Mouse (Mus musculus) T-helper 2 cell (primary cell): Measurements from ENCODE around the gene Elfn1.

ENCODE experiments used
- in situ Hi-C: fragments of 300-600 bp; cut with MboI, MseI; formaldehyde crosslinking; loops from one replicate; pipeline ENCODE4 v1.15.1; 2025; ENCODE audit warnings: high pct_unique_total_duplicates

Elfn1 gene

DNA sequence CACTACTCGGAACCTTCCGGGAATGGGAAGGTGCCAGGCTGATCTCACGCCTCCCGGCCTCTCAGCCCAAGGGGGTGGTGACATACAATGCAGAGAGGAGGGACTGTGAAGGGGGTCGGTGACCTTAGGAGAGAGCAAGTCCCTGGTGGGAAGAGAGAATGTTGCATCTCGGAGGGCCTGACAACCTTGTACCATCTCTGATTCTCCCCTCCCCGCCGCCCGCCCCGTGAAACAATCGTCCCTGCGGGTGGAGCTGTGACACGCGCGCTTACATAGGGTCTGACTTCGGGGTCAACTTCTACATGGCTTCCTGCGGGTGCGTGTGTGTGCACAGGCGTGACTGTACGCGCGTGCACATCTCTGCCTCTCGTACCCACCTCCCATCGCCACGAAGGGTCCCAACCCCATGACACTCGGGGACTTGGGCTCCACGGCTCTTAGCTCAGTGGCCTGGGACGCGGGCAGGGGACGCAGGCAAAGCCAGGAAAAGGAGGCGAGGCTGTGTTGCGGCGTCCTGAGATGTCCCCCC lies at the start of gene Elfn1:
Elfn1 (plus strand) TSS at position 230 of the 529 bp plus-strand sequence.
- in situ Hi-C loops, result no loop called here

DNA sequence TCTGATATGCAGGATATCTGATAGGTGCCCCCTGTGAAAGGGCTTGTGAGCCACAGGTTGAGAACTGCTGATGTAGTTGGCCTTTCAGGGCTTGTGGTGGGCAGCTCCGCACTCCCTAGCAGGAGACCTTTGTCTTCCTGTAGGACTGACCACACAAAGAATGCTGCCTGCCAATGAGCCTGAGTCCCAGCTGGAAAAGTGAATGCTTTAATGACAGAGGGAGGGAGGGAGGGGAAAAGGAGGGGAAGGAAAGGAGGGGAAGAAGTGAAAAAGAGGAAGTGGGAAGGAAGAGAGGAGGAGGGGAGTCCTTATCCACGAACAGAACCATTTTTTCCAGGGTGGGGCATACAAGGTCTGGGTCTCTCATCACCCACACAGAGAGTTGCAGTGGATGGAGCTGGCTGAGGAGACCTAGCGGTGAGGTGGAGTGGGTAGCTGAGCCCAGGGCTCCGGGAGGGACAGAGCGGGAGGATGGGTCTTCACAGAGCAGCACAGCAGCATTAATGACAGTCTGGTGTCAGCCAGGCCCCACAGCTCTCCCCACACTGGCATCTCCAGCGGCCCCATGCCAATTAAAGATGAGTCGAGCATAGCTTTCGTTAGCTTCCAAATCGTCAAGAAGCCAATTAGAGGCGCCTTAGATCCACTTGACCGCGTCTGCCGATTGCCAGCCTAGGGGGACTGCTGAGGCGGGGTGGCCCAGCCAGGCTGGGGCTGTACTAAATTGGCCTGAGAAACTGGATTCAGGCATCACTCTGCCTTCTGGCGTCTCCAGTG lies 47.2 kb upstream of the Elfn1 start:
- in situ Hi-C loops, result no loop called here

GRCm38 (mm10) chr5:139862759-139863158 lies 45.0 kb upstream of the Elfn1 start:
- in situ Hi-C loops, result no loop called here

DNA sequence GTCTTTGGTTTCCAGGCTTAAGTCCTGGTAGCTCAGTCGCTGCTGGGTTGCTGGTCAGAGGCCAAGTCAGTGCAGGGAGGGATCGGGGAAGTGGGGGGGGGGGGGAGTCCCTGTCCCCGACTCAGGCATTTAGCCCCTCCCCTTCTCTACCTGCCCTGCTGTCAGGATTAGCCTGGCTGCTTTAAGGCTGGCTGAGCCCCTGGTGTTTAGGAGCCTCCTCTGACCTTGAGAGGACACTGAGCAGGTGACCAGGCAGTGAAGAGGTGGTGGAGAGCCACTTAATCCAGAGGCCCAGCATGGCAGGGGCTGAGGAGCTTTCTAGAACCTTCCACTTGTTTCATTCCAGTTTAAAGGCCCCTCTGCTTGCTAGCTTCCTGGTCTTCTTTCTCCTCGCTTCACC lies 36.9 kb upstream of the Elfn1 start:
- in situ Hi-C loops, result no loop called here

DNA sequence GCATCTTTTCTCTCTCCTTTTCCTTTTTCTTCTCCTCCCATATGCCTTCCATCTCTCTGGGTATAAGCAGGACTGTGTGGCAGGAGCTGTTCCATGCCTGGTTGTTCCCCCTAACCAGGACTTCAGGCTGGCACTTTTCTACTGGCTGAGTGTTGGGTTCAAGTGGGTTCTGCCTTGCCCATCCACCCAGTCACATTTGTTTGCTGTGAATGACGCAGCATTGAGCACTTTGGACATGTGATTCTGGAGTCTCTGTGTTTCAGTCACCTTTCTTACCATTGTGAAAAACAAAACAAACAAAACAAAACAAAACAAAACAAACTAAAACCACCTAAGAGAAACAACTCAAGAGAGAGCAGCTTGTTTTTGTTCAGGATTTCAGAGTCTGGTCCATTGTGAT lies 36.2 kb upstream of the Elfn1 start:
- in situ Hi-C loops, result no loop called here

DNA sequence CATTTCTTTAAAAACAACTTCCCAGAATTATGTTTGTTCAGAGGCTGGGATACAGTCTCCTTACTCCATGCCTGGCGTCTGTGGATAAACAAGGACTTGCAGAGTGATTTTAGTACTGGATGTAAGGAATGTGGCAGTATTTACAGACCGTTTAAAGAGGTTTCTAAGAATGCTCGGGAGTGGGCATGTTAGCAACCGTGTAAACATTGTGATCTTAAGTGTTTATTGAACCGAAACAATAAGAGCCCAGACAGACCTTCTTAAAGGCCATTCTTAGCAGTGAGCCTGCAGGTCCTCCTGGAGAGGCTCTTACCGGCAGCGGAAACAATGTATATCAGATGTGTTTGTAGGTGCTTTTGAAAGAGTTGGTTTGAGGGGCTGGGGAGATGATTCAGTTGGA lies 30.2 kb upstream of the Elfn1 start:
- in situ Hi-C loops, result no loop called here

GRCm38 (mm10) chr5:139879694-139880093 lies 28.0 kb upstream of the Elfn1 start:
- in situ Hi-C loops, result no loop called here

DNA sequence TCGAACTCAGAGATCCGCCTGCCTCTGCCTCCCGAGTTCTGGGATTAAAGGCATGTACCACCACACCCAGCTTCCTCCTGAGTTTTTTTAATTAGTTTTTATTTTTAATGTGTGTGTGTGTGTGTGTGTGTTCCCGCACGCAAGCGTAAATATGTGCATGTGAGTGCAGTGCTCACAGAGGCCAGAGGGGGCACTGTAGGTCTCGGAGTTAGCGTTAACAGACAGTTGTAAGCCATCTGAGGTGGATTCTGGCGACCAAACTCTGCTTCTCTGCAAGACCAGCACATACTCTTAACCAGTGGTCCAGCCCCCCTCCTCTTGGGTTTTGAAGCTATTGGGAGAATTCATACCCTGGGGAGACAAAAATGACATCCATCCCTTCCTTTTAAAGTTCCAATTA lies 26.6 kb upstream of the Elfn1 start:
- in situ Hi-C loops, result no loop called here

GRCm38 (mm10) chr5:139888624-139889023 lies 19.1 kb upstream of the Elfn1 start:
- in situ Hi-C loops, result no loop called here

DNA sequence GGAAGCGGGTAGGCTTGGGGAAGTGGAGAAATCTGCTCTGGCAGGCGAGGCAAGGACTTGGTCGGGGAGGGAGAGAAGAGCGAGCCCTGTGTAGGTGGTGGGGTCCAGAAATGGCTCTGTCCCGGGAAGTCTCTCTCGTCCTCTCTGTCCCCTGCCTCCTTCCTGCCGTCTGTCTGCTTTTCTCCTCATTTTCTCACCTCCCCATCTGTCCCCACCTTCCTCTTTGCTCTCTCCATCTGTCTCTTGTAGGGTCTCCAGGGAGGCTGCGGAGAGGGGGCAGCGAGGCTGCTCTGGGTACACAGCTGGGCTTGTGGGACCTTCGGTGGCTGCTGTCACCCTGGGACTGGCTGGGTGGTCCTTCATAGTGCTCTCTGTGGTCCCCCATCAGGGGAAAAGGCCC lies 18.4 kb upstream of the Elfn1 start:
- in situ Hi-C loops, result no loop called here

- in situ Hi-C loops, result no loop called here
Observed at GRCm38 (mm10) chr5:139892326-139892994, 15.3 kb upstream of the Elfn1 start.

DNA sequence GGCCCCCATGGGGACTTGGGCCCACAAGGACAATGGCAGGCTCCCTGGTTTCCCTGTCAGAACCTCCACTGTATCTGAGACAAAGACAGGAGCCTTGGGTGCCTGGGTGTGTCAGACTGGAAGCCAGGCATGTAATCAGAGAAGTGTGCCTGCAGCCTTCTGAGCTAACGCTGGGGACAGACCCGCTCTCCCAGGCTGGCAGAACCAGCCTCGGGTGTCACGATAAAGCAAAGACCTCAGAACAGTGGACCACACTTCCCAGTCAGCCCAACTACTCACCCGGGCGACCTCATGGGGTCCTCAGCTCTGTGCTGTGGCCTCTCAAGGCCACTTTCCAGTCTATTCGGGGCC lies 14.8 kb upstream of the Elfn1 start:
- in situ Hi-C loops, result no loop called here

GRCm38 (mm10) chr5:139894025-139894508 lies 13.7 kb upstream of the Elfn1 start:
- in situ Hi-C loops, result no loop called here

DNA sequence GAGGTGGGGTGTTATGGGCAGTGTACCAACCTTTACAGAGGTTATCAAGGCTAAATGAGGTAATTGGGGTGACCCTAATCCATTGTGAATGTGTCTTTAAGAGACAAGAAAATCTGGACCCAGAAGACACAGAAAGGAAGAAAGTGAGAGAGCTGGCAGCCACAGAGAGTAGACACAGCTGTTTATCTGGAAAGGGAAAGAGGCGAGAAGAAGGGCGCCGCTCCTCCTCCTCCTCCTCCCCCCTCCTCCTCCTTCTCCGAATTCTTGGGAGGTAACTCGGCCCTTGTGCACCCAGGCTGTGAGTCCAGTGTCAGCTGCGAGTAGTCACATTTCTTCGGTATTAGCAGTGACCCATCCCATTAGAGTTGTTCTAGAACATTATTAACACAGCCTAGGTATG lies 8.7 kb upstream of the Elfn1 start:
- in situ Hi-C loops, result no loop called here

GRCm38 (mm10) chr5:139905121-139905520 lies 2.6 kb upstream of the Elfn1 start:
- in situ Hi-C loops, result no loop called here

DNA sequence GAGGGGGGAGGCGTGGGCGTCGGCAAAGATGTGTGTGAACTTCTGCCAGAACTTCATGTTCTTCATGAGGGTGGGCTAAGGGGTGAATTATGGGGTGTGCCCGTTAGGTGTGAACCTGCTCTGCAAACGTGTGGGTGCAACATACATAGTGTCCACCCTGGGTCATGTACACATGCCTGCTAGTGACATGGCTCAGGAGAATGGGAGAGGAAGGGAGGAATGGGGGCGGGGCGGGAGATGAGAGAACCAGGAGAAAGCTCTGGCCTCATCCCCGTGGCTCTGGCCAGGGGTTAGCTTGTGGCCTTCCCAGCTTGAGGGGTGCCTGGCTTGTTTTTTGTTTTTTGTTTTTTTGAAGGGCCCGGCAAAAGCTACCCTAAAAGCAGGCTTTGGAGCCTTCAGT lies 1.2 kb upstream of the Elfn1 start:
- in situ Hi-C loops, result no loop called here

GRCm38 (mm10) chr5:139907241-139907640 lies 502 bp upstream of the Elfn1 start:
- in situ Hi-C loops, result no loop called here

- in situ Hi-C loops, result no loop called here
Observed at GRCm38 (mm10) chr5:139908243-139908810, 584 bp downstream of the Elfn1 start.

- in situ Hi-C loops, result no loop called here
Observed at GRCm38 (mm10) chr5:139908811-139909627, 1.3 kb downstream of the Elfn1 start.

DNA sequence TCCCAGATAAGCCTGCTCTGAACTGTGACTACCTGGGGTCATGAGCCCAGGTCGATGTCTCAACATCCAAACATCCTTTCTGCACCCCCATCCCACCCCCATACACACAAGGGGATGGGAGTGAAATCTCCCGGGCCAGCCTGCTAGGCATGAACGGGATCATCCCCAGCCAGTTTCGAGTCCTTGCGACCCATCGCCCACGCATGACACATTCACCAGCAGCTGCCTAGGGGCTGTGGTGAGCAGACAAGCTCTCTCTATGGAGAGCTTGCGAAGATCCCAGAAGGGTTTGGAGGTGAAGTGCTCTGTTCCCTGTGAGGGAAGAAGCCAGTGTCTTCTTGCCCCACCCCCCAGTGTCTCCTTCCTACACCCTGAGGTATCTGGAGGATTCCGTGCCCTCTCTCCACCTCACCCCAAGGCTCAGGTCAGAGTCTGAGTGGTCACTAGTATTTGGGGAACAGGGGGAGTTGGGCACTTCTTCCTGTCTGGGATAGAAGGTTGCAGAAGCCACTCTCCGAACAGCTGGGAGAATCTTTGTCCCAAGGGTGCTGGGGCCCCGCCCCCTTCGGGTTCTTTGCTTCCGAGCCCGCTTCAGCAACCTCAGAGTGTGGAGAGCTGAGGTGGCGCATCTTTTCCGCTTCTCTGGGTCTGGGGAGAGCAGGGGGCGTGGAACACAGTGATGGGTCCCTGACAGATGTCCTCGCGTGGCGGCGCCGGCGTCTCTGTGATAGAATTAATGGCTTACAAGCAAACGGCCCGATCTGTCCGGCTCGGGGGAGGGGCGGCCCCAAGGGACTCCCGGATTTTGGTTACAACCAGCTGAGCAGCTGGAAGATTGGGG lies 2.2 kb downstream of the Elfn1 start:
- in situ Hi-C loops, result no loop called here

DNA sequence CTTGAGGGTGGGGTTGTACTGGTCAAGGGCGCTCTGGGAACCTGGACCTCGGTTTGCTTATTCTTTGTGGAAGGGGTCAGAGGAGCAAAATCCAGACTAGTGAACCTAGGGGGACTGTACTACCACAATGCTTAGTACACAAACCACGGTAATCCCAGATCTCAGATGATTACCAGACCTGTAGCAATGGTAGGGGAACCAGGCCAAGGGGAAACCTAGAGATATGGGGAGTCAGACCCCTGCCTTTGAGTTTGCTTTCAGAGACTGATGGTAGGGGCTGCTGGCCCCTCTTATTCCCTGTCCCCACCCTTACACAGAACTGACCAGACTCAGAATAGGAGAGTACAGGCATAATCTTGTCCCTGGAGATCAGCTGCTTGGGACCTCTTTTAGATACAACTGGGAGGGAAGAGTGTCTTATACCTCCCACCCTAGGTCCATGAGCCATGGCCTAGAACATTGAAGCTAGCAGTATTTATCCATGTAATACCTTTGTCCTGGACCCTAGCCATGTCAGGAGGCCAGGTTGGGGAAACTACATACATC lies 3.1 kb downstream of the Elfn1 start:
- in situ Hi-C loops, result no loop called here
